Mouse (Mus musculus) liver, embryonic 12.5 days (tissue): ENCODE measurements at regions not wholly inside any gene's neighbourhood (a gene's known extent, or its start where the extent isn't known, plus 50 kb on each side); places are given as distances from the start of the nearest gene placed in this dataset.

ENCODE experiments used
- ATAC-seq: fragments of 200-750 bp; cut with Nextera tagmentation; 2 replicates; pipeline ENCODE4 v1.8.0; 2017; ENCODE audit warnings: moderate number of reproducible peaks, mild to moderate bottlenecking, moderate library complexity
- H3K27ac ChIP-seq: fragments of 300-500 bp; sonication (generic); 2 replicates; pipeline ENCODE4 v1.5.1; 2016; ENCODE audit warnings: mild to moderate bottlenecking
- H3K27me3 ChIP-seq: fragments of 300-500 bp; sonication (generic); replicated peaks from 2 replicates; pipeline ENCODE4 v1.6.1; 2016; ENCODE audit warnings: mild to moderate bottlenecking, moderate library complexity
- H3K36me3 ChIP-seq: fragments of 300-500 bp; sonication (generic); 2 replicates; pipeline ENCODE4 v1.6.1; 2016; ENCODE audit warnings: mild to moderate bottlenecking, moderate library complexity
- H3K4me1 ChIP-seq: fragments of 300-500 bp; sonication (generic); 2 replicates; pipeline ENCODE4 v1.6.1; 2016
- H3K4me2 ChIP-seq: fragments of 300-500 bp; sonication (generic); 2 replicates; pipeline ENCODE4 v1.6.1; 2016; ENCODE audit warnings: mild to moderate bottlenecking, moderate library complexity
- H3K4me3 ChIP-seq: fragments of 300-500 bp; sonication (generic); 2 replicates; pipeline ENCODE4 v1.5.1; 2016; ENCODE audit warnings: mild to moderate bottlenecking, moderate library complexity
- H3K9ac ChIP-seq: fragments of 300-500 bp; sonication (generic); 2 replicates; pipeline ENCODE4 v1.6.1; 2016; ENCODE audit warnings: mild to moderate bottlenecking, moderate library complexity
- H3K9me3 ChIP-seq: fragments of 300-500 bp; sonication (generic); replicated peaks from 2 replicates; pipeline ENCODE4 v1.6.1; 2016; ENCODE audit warnings: mild to moderate bottlenecking, moderate library complexity
- WGBS: fragments of 180-500 bp; shearing (Covaris S2); methylation state at CpG from one replicate; pipeline ENCODE4 v1.1.7; 2016; ENCODE audit not compliant: insufficient replicate concordance; 5-methylcytosine and 5-hydroxymethylcytosine counted together

- no peaks in the 10 kb centered on the region for H3K9me3 ChIP-seq
- H3K4me2 ChIP-seq: no peak overlapping the region
- no peaks in the 10 kb centered on the region for H3K27me3 ChIP-seq
- H3K27ac ChIP-seq: no peak overlapping the region
- ATAC-seq: no peak
- WGBS: 39% methylated on average over 2 of the region's 2 CpGs
- no peak overlapping the region for H3K9ac ChIP-seq
- H3K36me3 ChIP-seq: no peaks in the 10 kb centered on the region
- H3K4me3 ChIP-seq: no peak overlapping the region
- H3K4me1 ChIP-seq: no peaks in the 10 kb centered on the region
Measured at GRCm38 (mm10) chr10:9210646-9211045, 324.8 kb upstream of the Sash1 start.

GRCm38 (mm10) chr10:9204096-9204495, 318.2 kb upstream of the Sash1 start:
- Histone ChIP-seq H3K9ac (no peak overlapping the region), H3K9me3 (no peaks in the 10 kb centered on the region), H3K27ac (no peak overlapping the region), H3K4me2 (no peak overlapping the region), H3K36me3 (no peaks in the 10 kb centered on the region), H3K4me1 (no peaks in the 10 kb centered on the region), H3K4me3 (no peak overlapping the region), H3K27me3 (no peaks in the 10 kb centered on the region)
- ATAC-seq: no peak
- 64% methylated on average over 8 of the region's 8 CpGs for WGBS

DNA sequence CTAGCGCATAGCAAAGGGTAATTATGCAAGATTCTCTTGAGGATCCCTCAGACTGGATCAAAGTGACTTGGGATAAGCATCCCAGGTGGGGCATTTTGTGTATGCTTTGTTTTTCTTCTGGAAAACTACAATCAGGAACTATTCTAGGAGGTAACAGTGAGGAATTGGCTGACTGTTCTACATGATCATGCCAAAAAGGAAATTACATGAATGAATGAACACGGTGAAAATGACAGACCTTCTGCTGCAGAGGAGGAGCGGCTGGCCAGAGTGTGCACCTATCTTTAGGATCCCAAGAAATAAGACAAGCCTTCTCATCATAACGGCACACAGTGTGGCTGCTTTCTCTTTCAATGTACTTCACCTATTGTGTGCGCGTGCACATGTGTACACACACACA, 317.5 kb upstream of the Sash1 start:
- Histone ChIP-seq H3K4me1 (no peaks in the 10 kb centered on the region), H3K9ac (no peak overlapping the region), H3K27ac (no peak overlapping the region), H3K9me3 (no peaks in the 10 kb centered on the region), H3K4me3 (no peak overlapping the region), H3K27me3 (no peaks in the 10 kb centered on the region), H3K36me3 (no peaks in the 10 kb centered on the region), H3K4me2 (no peak overlapping the region)
- 75% methylated on average over 6 of the region's 6 CpGs for WGBS
- no peak for ATAC-seq

DNA sequence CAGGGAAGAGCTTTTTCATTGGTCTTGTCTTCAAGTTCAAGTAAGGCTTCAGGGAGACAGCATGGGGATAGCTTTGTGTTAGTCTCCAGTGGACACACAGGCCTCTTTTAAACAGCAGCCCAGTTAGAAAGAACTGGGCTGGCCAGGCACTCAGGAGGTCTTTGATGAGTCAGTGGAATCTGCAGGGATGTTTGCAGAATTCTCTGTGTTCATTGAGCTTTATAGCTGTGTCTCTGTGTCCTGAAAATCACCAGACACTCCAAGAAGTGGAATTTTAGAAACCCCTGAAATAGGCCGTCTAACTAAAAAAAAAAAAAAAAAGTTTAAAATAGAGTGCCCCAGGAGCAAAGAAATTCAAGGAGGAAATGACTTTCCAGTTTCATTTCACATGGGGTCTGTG, 317.1 kb upstream of the Sash1 start:
- Histone ChIP-seq H3K36me3 (no peaks in the 10 kb centered on the region), H3K27me3 (no peaks in the 10 kb centered on the region), H3K4me3 (no peak overlapping the region), H3K9me3 (no peaks in the 10 kb centered on the region), H3K27ac (no peak overlapping the region), H3K9ac (no peak overlapping the region), H3K4me2 (no peak overlapping the region), H3K4me1 (no peaks in the 10 kb centered on the region)
- 57% methylated on average over 1 of the region's 1 CpGs for WGBS
- ATAC-seq: no peak

GRCm38 (mm10) chr10:9174997-9175396, 289.1 kb upstream of the Sash1 start:
- 39% methylated on average over 3 of the region's 3 CpGs for WGBS
- no peak for ATAC-seq
- Histone ChIP-seq H3K9me3 (no peaks in the 10 kb centered on the region), H3K4me2 (no peak overlapping the region), H3K4me3 (no peak overlapping the region), H3K9ac (no peak overlapping the region), H3K27ac (no peak overlapping the region), H3K4me1 (no peaks in the 10 kb centered on the region), H3K27me3 (no peaks in the 10 kb centered on the region), H3K36me3 (no peaks in the 10 kb centered on the region)

DNA sequence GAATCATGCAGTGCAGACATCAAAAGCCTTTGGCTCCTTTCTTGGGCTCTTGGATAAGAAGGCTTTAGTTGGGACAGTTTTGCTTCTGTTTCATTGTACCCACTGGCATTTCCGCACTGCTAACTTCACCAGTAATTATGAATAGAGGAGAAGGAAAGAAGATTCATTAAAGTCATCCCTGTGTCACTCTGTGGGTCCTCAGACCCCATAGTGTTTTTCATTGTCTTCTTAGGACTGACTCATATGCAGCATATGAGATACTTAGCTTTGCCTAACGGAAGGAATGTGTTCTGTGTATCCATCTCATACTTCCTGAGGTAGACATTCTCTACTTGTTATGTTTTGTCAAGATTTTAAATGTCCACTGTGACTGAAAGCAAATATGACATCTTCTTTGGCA, 287.6 kb upstream of the Sash1 start:
- Histone ChIP-seq H3K4me1 (no peaks in the 10 kb centered on the region), H3K36me3 (no peaks in the 10 kb centered on the region), H3K9me3 (no peaks in the 10 kb centered on the region), H3K9ac (no peak overlapping the region), H3K4me3 (no peak overlapping the region), H3K4me2 (no peak overlapping the region), H3K27ac (no peak overlapping the region), H3K27me3 (no peaks in the 10 kb centered on the region)
- 68% methylated on average over 2 of the region's 2 CpGs for WGBS
- no peak for ATAC-seq

DNA sequence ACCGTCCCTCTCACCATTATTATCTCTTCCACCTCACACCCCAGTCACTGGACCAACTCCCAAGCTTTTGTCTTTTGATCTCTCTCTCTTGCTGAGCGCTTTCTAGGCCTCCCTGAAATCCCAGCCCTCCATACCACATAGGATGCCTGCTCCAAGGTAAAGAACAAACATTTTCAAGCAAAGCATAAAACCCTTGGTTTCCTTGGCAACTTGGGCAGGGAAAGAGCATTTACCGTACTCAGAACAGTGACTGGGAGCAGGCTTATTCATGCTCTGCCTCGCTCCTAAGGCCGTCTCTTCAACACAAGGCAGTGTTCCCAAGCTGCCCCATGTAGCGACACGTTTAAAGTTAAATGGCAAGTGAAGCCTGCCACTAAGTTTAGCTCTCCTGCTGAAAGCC, 282.9 kb upstream of the Sash1 start:
- WGBS: 70% methylated on average over 7 of the region's 7 CpGs
- H3K27me3 ChIP-seq: no peaks in the 10 kb centered on the region
- 0 out of 2 replicates have a peak, but pooled peaks cover 10% of the 10 kb centered on the region for H3K9me3 ChIP-seq
- no peak for ATAC-seq
- H3K4me1 ChIP-seq: no peaks in the 10 kb centered on the region
- H3K27ac ChIP-seq: no peak overlapping the region
- H3K4me3 ChIP-seq: no peak overlapping the region
- no peak overlapping the region for H3K9ac ChIP-seq
- no peaks in the 10 kb centered on the region for H3K36me3 ChIP-seq
- H3K4me2 ChIP-seq: no peak overlapping the region

DNA sequence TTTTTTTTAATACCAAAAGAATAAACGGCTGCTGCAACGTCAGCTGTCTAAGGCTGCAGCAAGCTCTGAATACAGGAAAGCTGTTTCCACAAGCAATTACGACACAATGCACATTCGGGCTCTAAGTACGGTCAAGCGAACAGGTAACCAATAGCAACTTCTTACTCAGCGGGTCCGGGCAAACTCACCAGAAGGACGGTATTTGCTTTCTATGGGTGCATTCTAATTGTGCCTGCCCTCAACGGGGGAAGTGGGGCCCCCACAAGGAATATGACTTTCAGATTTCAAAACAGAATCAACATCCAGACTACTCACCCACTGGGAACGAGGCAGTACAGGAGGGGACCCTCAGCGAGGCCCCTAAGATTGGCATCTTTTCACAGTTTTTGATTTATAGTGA, 280.1 kb upstream of the Sash1 start:
- 79% methylated on average over 12 of the region's 12 CpGs for WGBS
- Histone ChIP-seq H3K4me1 (no peaks in the 10 kb centered on the region), H3K9me3 (0 out of 2 replicates have a peak, but pooled peaks cover 10% of the 10 kb centered on the region), H3K27ac (no peak overlapping the region), H3K9ac (no peak overlapping the region), H3K36me3 (no peaks in the 10 kb centered on the region), H3K4me3 (no peak overlapping the region), H3K27me3 (no peaks in the 10 kb centered on the region), H3K4me2 (no peak overlapping the region)
- ATAC-seq: no peak

GRCm38 (mm10) chr10:9165598-9165997, 279.7 kb upstream of the Sash1 start:
- H3K4me2 ChIP-seq: no peak overlapping the region
- no peaks in the 10 kb centered on the region for H3K36me3 ChIP-seq
- 0 out of 2 replicates have a peak, but pooled peaks cover 10% of the 10 kb centered on the region for H3K9me3 ChIP-seq
- H3K9ac ChIP-seq: no peak overlapping the region
- no peak overlapping the region for H3K4me3 ChIP-seq
- ATAC-seq: no peak
- no peak overlapping the region for H3K27ac ChIP-seq
- no peaks in the 10 kb centered on the region for H3K4me1 ChIP-seq
- 72% methylated on average over 12 of the region's 12 CpGs for WGBS
- H3K27me3 ChIP-seq: no peaks in the 10 kb centered on the region

GRCm38 (mm10) chr10:9164333-9164732, 278.5 kb upstream of the Sash1 start:
- Histone ChIP-seq H3K27me3 (no peaks in the 10 kb centered on the region), H3K4me3 (no peak overlapping the region), H3K9me3 (0 out of 2 replicates have a peak, but pooled peaks cover 10% of the 10 kb centered on the region), H3K27ac (no peak overlapping the region), H3K9ac (no peak overlapping the region), H3K4me1 (no peaks in the 10 kb centered on the region), H3K4me2 (no peak overlapping the region), H3K36me3 (no peaks in the 10 kb centered on the region)
- ATAC-seq: no peak
- 78% methylated on average over 7 of the region's 7 CpGs for WGBS

GRCm38 (mm10) chr10:9161597-9161996, 275.7 kb upstream of the Sash1 start:
- Histone ChIP-seq H3K4me1 (no peaks in the 10 kb centered on the region), H3K36me3 (no peaks in the 10 kb centered on the region), H3K4me3 (no peak overlapping the region), H3K9ac (no peak overlapping the region), H3K9me3 (no peaks in the 10 kb centered on the region), H3K27ac (no peak overlapping the region), H3K27me3 (no peaks in the 10 kb centered on the region), H3K4me2 (no peak overlapping the region)
- no peak for ATAC-seq
- WGBS: 79% methylated on average over 7 of the region's 7 CpGs

DNA sequence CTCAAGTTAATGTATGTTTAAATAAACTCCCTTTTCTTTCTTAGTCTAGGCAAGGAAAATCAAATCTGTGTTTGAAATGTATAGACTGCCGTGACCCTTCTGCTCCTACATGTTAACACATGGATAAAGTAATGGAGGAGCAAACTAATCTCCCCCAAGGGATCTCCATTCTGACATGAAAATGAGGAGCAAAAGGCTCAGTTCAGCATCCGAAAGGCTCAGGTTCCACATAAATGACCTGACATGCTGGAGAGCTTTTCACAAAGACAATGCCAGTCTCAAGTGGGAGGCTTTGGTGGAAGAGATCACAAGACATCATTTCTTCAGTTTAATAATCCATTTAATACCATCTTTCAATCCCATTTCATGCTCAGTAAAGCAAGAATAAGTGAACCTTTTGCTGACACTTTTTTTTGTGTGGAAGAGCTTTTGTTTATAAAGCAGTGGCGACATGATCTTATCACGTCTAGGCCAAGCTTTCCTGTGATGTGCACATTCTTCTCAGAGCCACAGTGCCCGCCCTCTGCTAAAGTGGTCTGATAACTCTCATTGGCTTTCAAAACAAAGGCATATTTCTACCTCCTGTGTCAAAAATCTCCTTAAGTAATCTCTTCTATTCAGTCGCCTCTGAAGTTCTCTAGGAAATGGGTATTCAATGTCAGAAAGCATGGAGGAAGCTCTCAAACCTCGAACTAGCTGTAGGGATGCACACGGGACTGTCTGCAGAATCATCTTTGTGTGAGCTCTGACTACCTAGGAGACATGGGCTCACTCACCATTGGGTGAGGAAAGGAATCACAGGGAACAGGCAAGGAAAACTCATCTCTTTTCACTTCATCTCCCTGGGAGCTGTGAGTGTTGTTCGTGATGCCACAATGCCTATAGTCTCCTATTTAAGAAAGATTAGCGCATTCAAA, 271.7 kb upstream of the Sash1 start:
- ATAC-seq: no peak
- WGBS: 52% methylated on average over 10 of the region's 10 CpGs
- no peaks in the 10 kb centered on the region for H3K9me3 ChIP-seq

GRCm38 (mm10) chr10:9136099-9136498, 250.2 kb upstream of the Sash1 start:
- Histone ChIP-seq H3K4me1 (no peaks in the 10 kb centered on the region), H3K4me3 (no peak overlapping the region), H3K36me3 (no peaks in the 10 kb centered on the region), H3K27me3 (no peaks in the 10 kb centered on the region), H3K9ac (no peak overlapping the region), H3K4me2 (no peak overlapping the region), H3K9me3 (no peaks in the 10 kb centered on the region), H3K27ac (no peak overlapping the region)
- no peak for ATAC-seq
- WGBS: 60% methylated on average over 2 of the region's 2 CpGs

More for the DNA sequence above, 271.7 kb upstream of the Sash1 start:
- H3K36me3 ChIP-seq: no peaks in the 10 kb centered on the region
- no peak overlapping the region for H3K27ac ChIP-seq
- H3K27me3 ChIP-seq: no peaks in the 10 kb centered on the region
- H3K4me2 ChIP-seq: no peak overlapping the region
- H3K4me3 ChIP-seq: no peak overlapping the region
- no peaks in the 10 kb centered on the region for H3K4me1 ChIP-seq
- H3K9ac ChIP-seq: no peak overlapping the region
